Mouse (Mus musculus) limb, embryonic 10.5 days (tissue): Measurements from ENCODE around the gene Ly6g6d. TPM values are rescaled to one million over a fixed set of nuclear protein-coding genes. Genes with fewer than 3 reads are reported as not detected.

ENCODE experiments used
- DNase-seq: peaks from one replicate; pipeline ENCODE4 v3.0.0-alpha.2; 2017; ENCODE audit warnings: low spot score
- H3K27ac ChIP-seq: fragments of 300-500 bp; sonication (generic); 2 replicates; pipeline ENCODE4 v1.5.1; 2016; ENCODE audit warnings: mild to moderate bottlenecking
- H3K27me3 ChIP-seq: fragments of 300-500 bp; sonication (generic); 2 replicates; pipeline ENCODE4 v1.6.1; 2016; ENCODE audit warnings: low read depth, mild to moderate bottlenecking; ENCODE audit not compliant: poor library complexity, severe bottlenecking
- H3K36me3 ChIP-seq: fragments of 300-500 bp; sonication (generic); 2 replicates; pipeline ENCODE4 v1.6.1; 2016; ENCODE audit warnings: mild to moderate bottlenecking, moderate library complexity
- H3K4me1 ChIP-seq: fragments of 300-500 bp; sonication (generic); 2 replicates; pipeline ENCODE4 v1.6.1; 2016
- H3K4me3 ChIP-seq: fragments of 300-500 bp; sonication (generic); 2 replicates; pipeline ENCODE4 v1.5.1; 2016; ENCODE audit warnings: mild to moderate bottlenecking, moderate library complexity
- H3K9me3 ChIP-seq: fragments of 300-500 bp; sonication (generic); replicated peaks from 2 replicates; pipeline ENCODE4 v1.6.1; 2016; ENCODE audit warnings: mild to moderate bottlenecking
- WGBS: fragments of 180-500 bp; shearing (Covaris S2); methylation state at CpG from one replicate; pipeline ENCODE4 v1.1.7; 2016; 5-methylcytosine and 5-hydroxymethylcytosine counted together
- polyA plus RNA-seq: library from polyadenylated mRNA; unstranded; fragments of >200 nt; fragmentation: Nextera tagmentation; extraction: Ambion mirVana; gene quantifications from 2 replicates; pipeline ENCODE4 v1.2.1, GENCODE M21; 2016

Gene Ly6g6d
- polyA plus RNA-seq, 1 experiment from 2014 or later = 1.1 TPM

- H3K27ac ChIP-seq = peak overlapping the region; percentile 96
- H3K9me3 ChIP-seq = no peaks in the 10 kb centered on the region
- H3K27me3 ChIP-seq = peaks cover 27% of the 10 kb centered on the region
- 29% methylated on average over 14 of the region's 14 CpGs for WGBS
- peaks cover 42% of the 10 kb centered on the region for H3K4me1 ChIP-seq
- H3K4me3 ChIP-seq = peak overlapping the region; percentile 78
- peaks cover 72% of the 10 kb centered on the region for H3K36me3 ChIP-seq
- no peak for DNase-seq
Measured at GRCm38 (mm10) chr17:35060071-35060470, 17.8 kb downstream of the Ly6g6d start.

- peaks cover 80% of the 10 kb centered on the region for H3K36me3 ChIP-seq
- DNase-seq = peak; percentile 95
- H3K27ac ChIP-seq = peak within 1 kb of the TSS; percentile 96
- H3K9me3 ChIP-seq = no peaks in the 10 kb centered on the region
- WGBS = under 1% methylated on average over 57 of the region's 57 CpGs
- peaks cover 33% of the 10 kb centered on the region for H3K4me1 ChIP-seq
- peak within 1 kb of the TSS; percentile 78 for H3K4me3 ChIP-seq
- H3K27me3 ChIP-seq = peaks cover 20% of the 10 kb centered on the region
Measured at GRCm38 (mm10) chr17:35058911-35059892, 18.7 kb downstream of the Ly6g6d start, which contains the start of gene Ddah2. Gene Ddah2, plus strand, starts transcription at chr17:35059035.

DNA sequence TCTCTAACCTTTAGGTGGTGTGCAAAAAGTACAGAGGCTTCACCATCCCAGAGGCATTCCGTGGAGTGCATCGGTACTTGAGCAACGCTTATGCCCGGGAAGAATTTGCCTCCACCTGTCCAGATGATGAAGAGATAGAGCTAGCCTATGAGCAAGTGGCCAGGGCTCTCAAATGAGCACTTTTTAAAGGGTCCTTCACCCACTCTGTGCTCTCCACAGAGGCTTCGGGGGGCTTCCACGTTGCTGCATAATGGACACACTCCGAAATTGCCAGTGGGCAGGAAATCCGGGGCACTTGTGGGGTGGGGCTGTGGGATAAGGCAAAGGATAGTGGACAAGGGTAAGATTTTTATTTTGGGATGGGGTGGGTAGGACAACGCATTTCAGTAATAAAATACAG is 19.5 kb downstream of the Ly6g6d start:
- peaks cover 83% of the 10 kb centered on the region for H3K36me3 ChIP-seq
- H3K4me1 ChIP-seq = peaks cover 31% of the 10 kb centered on the region
- H3K27ac ChIP-seq = peak overlapping the region; percentile 96
- no peak for DNase-seq
- WGBS = 61% methylated on average over 9 of the region's 9 CpGs
- H3K4me3 ChIP-seq = peak overlapping the region; percentile 78
- H3K27me3 ChIP-seq = peaks cover 11% of the 10 kb centered on the region
- H3K9me3 ChIP-seq = no peaks in the 10 kb centered on the region

- H3K36me3 ChIP-seq = peaks cover 83% of the 10 kb centered on the region
- no peak overlapping the region for H3K4me3 ChIP-seq
- no peak for DNase-seq
- no peaks in the 10 kb centered on the region for H3K9me3 ChIP-seq
- H3K27me3 ChIP-seq = peaks cover under 1% of the 10 kb centered on the region; the same call in 1 of the 2 replicates
- 83% methylated on average over 3 of the region's 3 CpGs for WGBS
- H3K4me1 ChIP-seq = peaks cover 37% of the 10 kb centered on the region
- H3K27ac ChIP-seq = no peak overlapping the region
Measured at GRCm38 (mm10) chr17:35057090-35057489, 20.8 kb downstream of the Ly6g6d start.

- H3K27me3 ChIP-seq = no peaks in the 10 kb centered on the region
- H3K36me3 ChIP-seq = peaks cover 72% of the 10 kb centered on the region
- H3K27ac ChIP-seq = no peak overlapping the region
- H3K4me3 ChIP-seq = no peak overlapping the region
- WGBS = 95% methylated on average over 7 of the region's 7 CpGs
- H3K4me1 ChIP-seq = peaks cover 40% of the 10 kb centered on the region
- no peaks in the 10 kb centered on the region for H3K9me3 ChIP-seq
- DNase-seq = no peak
Measured at GRCm38 (mm10) chr17:35055691-35056495, 22.0 kb downstream of the Ly6g6d start.

DNA sequence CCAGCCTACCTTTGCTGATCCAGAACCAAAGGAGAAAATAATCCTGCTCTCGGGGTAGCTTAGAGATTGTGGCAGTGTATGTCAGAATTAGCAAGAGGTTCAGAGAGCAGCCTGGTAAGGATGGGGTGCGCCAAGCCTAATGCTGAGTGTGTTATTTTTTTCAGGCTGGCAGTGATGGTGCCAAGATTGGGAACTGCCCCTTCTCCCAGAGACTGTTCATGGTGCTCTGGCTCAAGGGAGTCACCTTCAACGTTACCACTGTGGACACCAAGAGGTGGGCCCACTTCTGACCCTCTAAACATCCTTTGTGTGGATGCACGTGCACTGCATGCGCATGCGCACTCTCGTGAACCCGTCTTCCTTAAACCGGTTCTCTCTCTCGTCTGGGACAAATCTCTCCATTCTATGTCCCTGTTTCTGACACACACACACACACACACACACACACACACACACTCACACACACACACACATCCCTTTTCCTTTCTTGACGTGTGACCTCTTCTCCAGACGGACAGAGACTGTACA is 25.5 kb downstream of the Ly6g6d start:
- Histone ChIP-seq H3K27ac (peak overlapping the region; percentile 95; the same call in 1 of the 2 replicates), H3K36me3 (peaks cover 52% of the 10 kb centered on the region), H3K4me1 (peaks cover 53% of the 10 kb centered on the region), H3K27me3 (no peaks in the 10 kb centered on the region), H3K9me3 (no peaks in the 10 kb centered on the region), H3K4me3 (peak overlapping the region; percentile 76)
- DNase-seq = no peak
- WGBS = 84% methylated on average over 12 of the region's 12 CpGs

DNA sequence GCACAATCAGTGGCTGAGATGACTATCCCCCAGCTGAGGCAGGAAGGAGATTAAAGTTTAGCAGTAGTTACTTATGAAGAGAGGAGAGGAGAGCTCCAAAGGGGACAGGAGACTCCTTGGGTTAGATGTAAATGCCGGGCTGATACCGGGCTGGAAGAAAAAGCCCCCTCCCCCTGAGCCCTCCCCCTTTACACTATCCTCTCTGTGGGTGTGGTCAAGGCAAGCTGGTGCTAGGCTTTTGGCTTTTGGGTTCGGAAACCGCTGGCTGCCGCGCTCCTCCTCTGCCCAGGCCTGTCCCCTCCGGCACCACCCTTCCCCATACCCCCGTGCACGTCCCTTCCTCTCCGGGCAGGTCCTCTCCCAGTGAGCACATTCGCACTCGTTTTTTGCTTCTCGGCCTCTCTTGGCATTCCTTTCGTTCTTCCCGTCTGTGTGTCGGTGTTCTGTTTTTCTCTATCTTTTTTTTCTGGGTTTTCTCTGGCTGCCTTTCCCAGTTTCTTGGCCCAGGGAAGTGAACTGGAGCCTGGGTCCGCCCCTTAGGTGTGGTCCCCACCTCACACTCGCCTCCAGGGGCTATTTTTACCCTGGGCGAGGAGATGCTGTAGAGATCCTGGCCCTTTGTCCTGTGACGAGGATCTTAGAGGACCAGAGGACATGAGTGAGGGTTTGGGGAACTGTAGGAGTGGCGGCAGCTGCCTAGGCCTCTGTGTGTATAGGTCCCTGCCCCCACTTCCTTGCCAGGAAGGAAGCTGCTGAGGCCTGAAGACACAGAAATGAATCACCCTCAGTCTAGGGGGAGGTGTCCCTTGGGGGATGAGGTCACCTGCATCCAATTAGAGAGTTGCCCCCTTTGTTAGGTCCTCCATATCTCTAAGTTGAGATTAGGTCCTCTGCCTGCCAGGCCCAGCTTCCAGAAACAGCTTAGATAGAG is 26.4 kb downstream of the Ly6g6d start:
- Histone ChIP-seq H3K27ac (peak overlapping the region; percentile 95), H3K27me3 (no peaks in the 10 kb centered on the region), H3K4me1 (peaks cover 61% of the 10 kb centered on the region), H3K36me3 (peaks cover 43% of the 10 kb centered on the region), H3K9me3 (no peaks in the 10 kb centered on the region), H3K4me3 (peak overlapping the region; percentile 76)
- WGBS = under 1% methylated on average over 21 of the region's 21 CpGs
- DNase-seq = peak; percentile 75

- 1% methylated on average over 27 of the region's 27 CpGs for WGBS
- no peaks in the 10 kb centered on the region for H3K27me3 ChIP-seq
- H3K4me1 ChIP-seq = peaks cover 72% of the 10 kb centered on the region
- H3K27ac ChIP-seq = peak overlapping the region; percentile 95
- H3K9me3 ChIP-seq = no peaks in the 10 kb centered on the region
- peak overlapping the region; percentile 76 for H3K4me3 ChIP-seq
- H3K36me3 ChIP-seq = peaks cover 32% of the 10 kb centered on the region
- DNase-seq = peak; percentile 81
Measured at GRCm38 (mm10) chr17:35050126-35050750, 27.6 kb downstream of the Ly6g6d start.

DNA sequence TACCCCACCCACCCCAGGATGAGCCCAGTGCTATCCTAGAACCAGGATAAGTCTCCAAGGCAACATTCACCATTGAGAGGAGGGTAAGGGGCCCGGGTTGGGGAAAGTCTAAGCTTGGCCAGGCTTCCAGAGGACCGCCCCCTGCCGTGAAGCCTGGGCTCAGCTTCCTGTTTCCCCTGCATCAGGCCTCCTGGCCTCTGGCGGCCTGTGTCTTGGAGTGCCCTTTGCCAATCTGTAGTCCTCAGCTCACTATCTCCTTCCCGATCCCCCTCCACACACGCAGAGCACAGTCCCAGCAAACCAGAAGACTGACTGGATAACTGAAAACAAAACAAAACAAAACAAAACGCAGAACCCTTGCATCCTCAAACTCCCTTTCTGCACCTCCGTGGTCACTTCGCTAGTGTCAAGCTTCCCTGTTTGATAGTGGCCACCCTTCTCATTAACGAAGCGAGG is 28.3 kb downstream of the Ly6g6d start, which contains the start of gene Clic1:
Gene Clic1, plus strand, starts transcription at position 406 of the 456 bp plus-strand sequence.
- DNase-seq = peak; percentile 83
- H3K36me3 ChIP-seq = peaks cover 25% of the 10 kb centered on the region
- H3K27ac ChIP-seq = peak within 1 kb of the TSS; percentile 95
- 2% methylated on average over 11 of the region's 11 CpGs for WGBS
- no peaks in the 10 kb centered on the region for H3K27me3 ChIP-seq
- H3K4me1 ChIP-seq = peaks cover 77% of the 10 kb centered on the region
- H3K4me3 ChIP-seq = peak within 1 kb of the TSS; percentile 76
- H3K9me3 ChIP-seq = no peaks in the 10 kb centered on the region

DNA sequence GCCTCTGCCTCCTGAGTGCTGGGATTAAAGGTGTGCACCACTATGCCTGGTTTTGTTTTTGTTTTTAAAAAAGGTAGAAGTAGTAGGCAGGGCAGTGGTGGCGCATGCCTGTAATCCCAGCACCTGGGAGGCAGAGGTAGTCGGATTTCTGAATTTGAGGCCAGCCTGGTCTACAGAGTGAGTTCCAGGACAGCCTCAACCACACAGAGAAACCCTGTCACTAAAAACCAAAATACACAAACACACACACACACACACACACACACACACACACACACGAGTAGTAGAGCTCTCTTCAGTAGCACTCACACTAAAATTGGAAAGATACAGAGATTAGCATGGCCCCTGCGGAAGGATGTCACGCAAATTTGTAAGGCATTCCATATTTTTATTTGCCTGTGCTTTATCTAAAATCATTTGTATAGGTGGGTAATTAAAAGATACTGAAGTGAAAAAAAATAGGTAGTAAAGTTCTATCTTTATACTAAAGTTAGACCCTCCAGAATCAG is 28.9 kb downstream of the Ly6g6d start:
- no peaks in the 10 kb centered on the region for H3K9me3 ChIP-seq
- H3K4me1 ChIP-seq = peaks cover 80% of the 10 kb centered on the region
- no peak overlapping the region for H3K4me3 ChIP-seq
- WGBS = 85% methylated on average over 5 of the region's 5 CpGs
- H3K27me3 ChIP-seq = no peaks in the 10 kb centered on the region
- H3K36me3 ChIP-seq = peaks cover 19% of the 10 kb centered on the region
- peak overlapping the region; percentile 95 for H3K27ac ChIP-seq
- no peak for DNase-seq
